Mouse (Mus musculus) heart, adult 2 months (tissue): ENCODE results near the gene Itga3. TPM values are rescaled to one million over a fixed set of nuclear protein-coding genes. Genes with fewer than 3 reads are reported as not detected.

Experiments used
- DNase-seq, 2 experiments: peaks; one replicate each; pipeline ENCODE4 v3.0.0; 2021
- H3K27ac ChIP-seq: fragments of 200-600 bp; 2 replicates; pipeline ENCODE4 v1.8.1; 2022
- H3K27me3 ChIP-seq: fragments of 200-500 bp; 2 replicates; pipeline ENCODE4 v1.6.1; 2012; ENCODE audit warnings: mild to moderate bottlenecking, low read length, inconsistent platforms, mixed read lengths; ENCODE audit not compliant: control insufficient read depth, insufficient read depth
- H3K36me3 ChIP-seq: fragments of 200-500 bp; 2 replicates; pipeline ENCODE4 v1.6.1; 2012; ENCODE audit warnings: low read length, inconsistent platforms; ENCODE audit not compliant: control insufficient read depth, insufficient read depth
- H3K4me1 ChIP-seq: fragments of 200-500 bp; 2 replicates; pipeline ENCODE4 v1.6.1; 2011; ENCODE audit warnings: low read length; ENCODE audit not compliant: control insufficient read depth, insufficient read depth
- H3K4me3 ChIP-seq: fragments of 200-600 bp; 2 replicates; pipeline ENCODE4 v1.8.1; 2022
- H3K79me2 ChIP-seq: fragments of 200-500 bp; replicated peaks from 2 replicates; pipeline ENCODE4 v1.6.1; 2012; ENCODE audit warnings: mild to moderate bottlenecking, inconsistent platforms, low read length, moderate library complexity, mixed read lengths; ENCODE audit not compliant: control insufficient read depth, insufficient read depth
- H3K9ac ChIP-seq: fragments of 200-500 bp; 2 replicates; pipeline ENCODE4 v1.6.1; 2012; ENCODE audit warnings: low read depth, mild to moderate bottlenecking, control low read depth, inconsistent platforms, low read length, mixed read lengths
- CTCF ChIP-seq: fragments of 200-600 bp; IDR thresholded peaks from 2 replicates; pipeline ENCODE4 v1.8.1; 2022; ENCODE audit warnings: antibody characterized with exemption, mild to moderate bottlenecking, moderate library complexity
- EP300 ChIP-seq: fragments of 200-500 bp; IDR thresholded peaks from 2 replicates; pipeline ENCODE4 v1.6.1; 2011; ENCODE audit warnings: low read depth, low read length, control low read depth; ENCODE audit not compliant: insufficient read depth
- POLR2A ChIP-seq: fragments of 200-500 bp; IDR thresholded peaks from 2 replicates; pipeline ENCODE4 v1.6.1; 2011; ENCODE audit warnings: mild to moderate bottlenecking, low read depth, low read length, control low read depth; ENCODE audit not compliant: insufficient read depth
- WGBS: fragments of 180-500 bp; shearing (Covaris S2); methylation state at CpG from one replicate; pipeline ENCODE4 v1.1.7; 2018; 5-methylcytosine and 5-hydroxymethylcytosine counted together
- intact Hi-C: fragments of 180-260 bp; cut with DNase I; formaldehyde crosslinking; loops from one replicate; pipeline ENCODE4 v1.15.1; 2025
- polyA plus RNA-seq: library from polyadenylated mRNA; depleted of rRNA; stranded (reverse); fragments of >200 nt; gene quantifications from 2 replicates; pipeline ENCODE4 v1.2.3, GENCODE M21; 2012
- total RNA-seq, 2 experiments: library from RNA; stranded (reverse); gene quantifications; 2 replicates each; pipeline ENCODE4 v1.2.3; 2021

Itga3 gene
- total and polyA plus RNA-seq, 3 experiments, result 10.4 to 11.4 (median 10.6) TPM

- intact Hi-C loops, result loop anchor here (2.0 kb wide), 1 partner anchor 17 kb away; no protein-coding TSS in a partner anchor
- Histone ChIP-seq H3K27me3 (no peaks in the 10 kb centered on the region), H3K79me2 (no peaks in the 10 kb centered on the region), H3K36me3 (no peaks in the 10 kb centered on the region), H3K27ac (no peak overlapping the region), H3K4me3 (no peak overlapping the region), H3K9ac (no peak overlapping the region), H3K4me1 (peaks cover 8% of the 10 kb centered on the region)
- peak in 1 of 2 experiments; percentile 31 for DNase-seq
- WGBS, result 4% methylated on average over 25 of the region's 25 CpGs
- TF ChIP-seq CTCF (no peak), POLR2A (no peak), EP300 (no peak)
These were observed 28.8 kb upstream of the Itga3 start for GRCm38 (mm10) chr11:95105274-95105874.

DNA sequence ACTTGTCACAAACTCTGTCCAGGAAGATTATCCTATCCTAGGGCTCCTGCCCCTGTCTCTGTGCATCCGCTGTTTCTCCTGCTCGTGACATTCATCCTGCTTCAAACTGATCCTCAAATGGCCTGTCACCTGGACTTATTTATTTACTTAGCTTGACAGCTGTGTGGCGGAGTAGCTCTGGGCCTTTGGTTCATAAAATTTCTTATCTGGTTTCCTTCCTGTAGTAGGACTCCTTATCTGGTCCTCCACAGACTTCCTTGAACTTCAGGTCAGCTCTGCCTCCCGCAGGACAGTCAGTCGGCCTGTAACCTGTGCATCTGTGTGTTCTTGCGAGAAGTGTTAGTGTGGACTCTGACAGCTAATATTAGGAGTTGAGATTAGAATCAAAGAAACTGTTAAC, 27.7 kb upstream of the Itga3 start:
- no peaks in the 10 kb centered on the region for H3K27me3 ChIP-seq
- H3K9ac ChIP-seq, result no peak overlapping the region
- WGBS, result 45% methylated on average over 6 of the region's 6 CpGs
- H3K27ac ChIP-seq, result no peak overlapping the region
- no peaks in the 10 kb centered on the region for H3K79me2 ChIP-seq
- TF ChIP-seq EP300 (peak; percentile 60; the same call in 1 of the 2 replicates), CTCF (peak; percentile 33), POLR2A (no peak)
- peak in 1 of 2 experiments; percentile 19 for DNase-seq
- H3K4me3 ChIP-seq, result no peak overlapping the region
- peaks cover 8% of the 10 kb centered on the region for H3K4me1 ChIP-seq
- intact Hi-C loops, result loop anchor here (1.0 to 2.0 kb wide), 2 partner anchors 15 to 28 kb away; partner anchors contain the start of gene Itga3
- H3K36me3 ChIP-seq, result no peaks in the 10 kb centered on the region

DNA sequence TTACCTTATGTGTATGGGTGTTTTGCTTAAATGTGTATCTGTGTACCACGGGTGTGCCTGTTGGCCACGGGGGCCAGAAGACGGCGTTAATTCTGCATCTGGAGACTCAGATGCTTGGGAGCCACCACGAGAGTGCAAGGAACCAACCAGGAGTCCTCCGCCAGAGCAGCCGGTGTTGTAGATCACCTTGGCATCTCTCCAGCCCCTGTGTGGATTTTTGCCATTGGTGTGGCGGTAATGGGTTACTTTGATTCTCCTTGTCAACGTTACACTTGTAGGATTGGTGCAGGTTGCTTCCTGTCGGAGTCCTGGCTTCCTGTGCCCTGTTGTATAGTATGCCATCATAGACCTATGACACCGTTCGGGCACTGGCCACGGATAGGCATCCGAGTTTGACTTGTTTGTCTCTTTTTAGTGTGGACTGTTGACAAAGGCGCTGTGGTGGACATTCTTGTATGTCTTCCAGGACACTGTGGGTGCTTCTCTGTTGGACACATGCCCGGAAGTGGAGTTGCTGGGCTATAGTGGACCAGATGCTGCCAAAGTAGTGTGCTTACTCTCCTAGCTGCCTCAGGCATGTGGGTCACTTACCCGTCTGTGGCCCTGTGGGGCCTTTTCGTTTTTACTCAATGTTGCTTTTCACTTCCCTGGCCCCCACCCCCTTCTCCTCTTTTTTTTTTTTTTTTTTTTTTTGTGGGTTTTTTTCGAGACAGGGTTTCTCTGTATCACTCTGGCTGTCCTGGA, 25.7 kb upstream of the Itga3 start:
- Histone ChIP-seq H3K9ac (no peak overlapping the region), H3K27me3 (no peaks in the 10 kb centered on the region), H3K4me1 (peaks cover 8% of the 10 kb centered on the region), H3K79me2 (no peaks in the 10 kb centered on the region), H3K4me3 (no peak overlapping the region), H3K27ac (no peak overlapping the region), H3K36me3 (no peaks in the 10 kb centered on the region)
- TF ChIP-seq EP300 (no peak), CTCF (no peak), POLR2A (no peak)
- intact Hi-C loops, result no loop called here
- 76% methylated on average over 19 of the region's 19 CpGs for WGBS
- DNase-seq, result no peak

DNA sequence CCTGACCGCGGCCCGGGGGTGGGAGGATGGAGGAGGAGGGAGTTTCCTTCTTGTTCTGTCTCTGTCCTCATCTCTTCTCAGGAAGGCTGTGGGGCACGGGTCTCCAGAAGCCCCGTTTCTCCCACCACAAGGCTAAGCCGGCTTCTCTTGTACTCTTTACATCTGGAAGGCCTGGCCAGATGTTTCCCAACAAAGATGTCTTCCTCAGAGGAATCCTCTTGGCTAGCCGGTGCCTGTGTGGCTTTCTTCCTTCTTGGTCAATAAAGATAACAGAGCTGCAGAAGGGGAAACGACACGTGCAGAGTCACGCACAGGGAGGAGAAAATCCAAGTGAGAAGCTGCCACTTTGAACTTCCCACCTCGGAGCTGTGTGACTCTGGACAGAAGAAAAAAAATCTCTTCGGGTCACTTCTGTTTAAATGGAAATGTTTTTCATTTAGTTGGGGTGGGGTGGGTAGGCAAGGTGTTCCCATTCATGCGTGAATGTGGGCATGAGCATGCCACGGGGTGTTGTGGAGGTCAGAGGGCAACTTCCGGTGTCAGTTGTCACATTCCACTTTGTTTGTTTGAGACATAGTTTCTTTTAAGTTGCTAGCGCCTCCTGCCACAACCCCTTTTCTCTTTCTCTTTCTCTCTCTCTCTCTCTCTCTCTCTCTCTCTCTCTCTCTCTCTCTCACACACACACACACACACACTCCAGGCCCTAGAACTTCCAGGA, 24.6 kb upstream of the Itga3 start:
- Histone ChIP-seq H3K4me3 (no peak overlapping the region), H3K27me3 (no peaks in the 10 kb centered on the region), H3K79me2 (no peaks in the 10 kb centered on the region), H3K9ac (no peak overlapping the region), H3K36me3 (no peaks in the 10 kb centered on the region), H3K27ac (no peak overlapping the region), H3K4me1 (peaks cover 10% of the 10 kb centered on the region)
- no peak for DNase-seq
- no peak for TF ChIP-seq CTCF
- no peak for TF ChIP-seq POLR2A
- no peak for TF ChIP-seq EP300
- intact Hi-C loops, result no loop called here
- 38% methylated on average over 16 of the region's 16 CpGs for WGBS

GRCm38 (mm10) chr11:95100393-95100792, 23.8 kb upstream of the Itga3 start:
- no peaks in the 10 kb centered on the region for H3K79me2 ChIP-seq
- no peak overlapping the region for H3K27ac ChIP-seq
- H3K9ac ChIP-seq, result no peak overlapping the region
- peak in 1 of 2 experiments; percentile 16 for DNase-seq
- H3K36me3 ChIP-seq, result no peaks in the 10 kb centered on the region
- peaks cover 8% of the 10 kb centered on the region for H3K4me1 ChIP-seq
- intact Hi-C loops, result no loop called here
- WGBS, result 77% methylated on average over 3 of the region's 3 CpGs
- TF ChIP-seq CTCF (no peak), POLR2A (no peak), EP300 (no peak)
- H3K27me3 ChIP-seq, result no peaks in the 10 kb centered on the region
- H3K4me3 ChIP-seq, result no peak overlapping the region
